Mouse (Mus musculus) CH12.LX (cell line): ENCODE measurements around the gene Cox15. TPM values are rescaled to one million over a fixed set of nuclear protein-coding genes. Genes with fewer than 3 reads are reported as not detected.

Experiments used
- DNase-seq: peaks from one replicate; pipeline ENCODE4 v3.0.0-alpha.2; 2013; ENCODE audit errors: extremely low read depth
- H3K27ac ChIP-seq: 2 replicates; pipeline ENCODE4 v1.5.1; 2012; ENCODE audit warnings: low read depth, mild to moderate bottlenecking, control low read depth, moderate library complexity; ENCODE audit not compliant: insufficient read depth
- H3K27me3 ChIP-seq: replicated peaks from 2 replicates; pipeline ENCODE3; 2012; ENCODE audit warnings: inconsistent platforms
- H3K36me3 ChIP-seq, 2 experiments: replicated peaks in 1 of 2; 2 replicates each; pipeline versions ENCODE3 to v1.6.1; 2012; ENCODE audit warnings: inconsistent platforms in 1 of 2, low read length in 1 of 2, mild to moderate bottlenecking in 1 of 2, mixed read lengths in 1 of 2, moderate library complexity in 1 of 2; ENCODE audit not compliant: control insufficient read depth in 1 of 2, insufficient read depth in 1 of 2
- H3K4me1 ChIP-seq, 2 experiments: 2 replicates each; pipeline ENCODE4 v1.6.1; 2012; ENCODE audit warnings: inconsistent platforms in 1 of 2, moderate library complexity in 1 of 2; ENCODE audit not compliant: insufficient read depth in 2 of 2, control insufficient read depth in 1 of 2
- H3K4me2 ChIP-seq: 2 replicates; pipeline ENCODE4 v1.6.1; 2012; ENCODE audit warnings: low read depth, mild to moderate bottlenecking, control low read depth; ENCODE audit not compliant: poor library complexity, insufficient read depth, severe bottlenecking
- H3K4me3 ChIP-seq, 3 experiments: fragments of 150-350 bp in 1 of 3; sonication (generic) in 1 of 3; replicated peaks in 1 of 3; 2 replicates each; pipeline versions ENCODE3 to v1.5.1; 2011 to 2012; ENCODE audit warnings: low read depth in 2 of 3, low read length in 2 of 3, mild to moderate bottlenecking in 2 of 3, moderate library complexity in 2 of 3, control low read depth in 1 of 3, improper control_type of control experiment in 1 of 3, inconsistent platforms in 1 of 3, mixed read lengths in 1 of 3; ENCODE audit not compliant: poor library complexity in 1 of 3
- H3K79me2 ChIP-seq: replicated peaks from 2 replicates; pipeline ENCODE4 v1.6.1; 2012; ENCODE audit warnings: mild to moderate bottlenecking, moderate library complexity; ENCODE audit not compliant: control insufficient read depth, poor library complexity, insufficient read depth, severe bottlenecking; ENCODE audit errors: extremely low read depth
- H3K9ac ChIP-seq: 2 replicates; pipeline ENCODE4 v1.6.1; 2012; ENCODE audit warnings: low read depth, mild to moderate bottlenecking, control low read depth, moderate library complexity; ENCODE audit not compliant: insufficient read depth
- H3K9me3 ChIP-seq: replicated peaks from 2 replicates; pipeline ENCODE3; 2012; ENCODE audit warnings: low read length, inconsistent platforms, mixed read lengths
- ETS1 ChIP-seq: conservative IDR thresholded peaks from 2 replicates; pipeline ENCODE4 v1.6.1; 2012; ENCODE audit warnings: low read depth, mild to moderate bottlenecking, inconsistent platforms, low read length, improper control_type of control experiment, moderate library complexity
- GABPA ChIP-seq: IDR thresholded peaks from 2 replicates; pipeline ENCODE4 v1.6.1; 2012; ENCODE audit warnings: low read depth, low read length, improper control_type of control experiment, inconsistent platforms; ENCODE audit not compliant: insufficient replicate concordance
- IRF4 ChIP-seq: IDR thresholded peaks from 2 replicates; pipeline ENCODE4 v1.6.1; 2014; ENCODE audit warnings: low read depth, mild to moderate bottlenecking, inconsistent platforms, low read length, improper control_type of control experiment
- JUN ChIP-seq: IDR thresholded peaks from 2 replicates; pipeline ENCODE4 v1.6.1; 2011; ENCODE audit warnings: low read depth, mild to moderate bottlenecking, low read length, improper control_type of control experiment, moderate library complexity; ENCODE audit not compliant: insufficient read depth
- JUND ChIP-seq: conservative IDR thresholded peaks from 2 replicates; pipeline ENCODE4 v1.6.1; 2011; ENCODE audit warnings: low read depth, low read length, improper control_type of control experiment
- KAT2A ChIP-seq: IDR thresholded peaks from 2 replicates; pipeline ENCODE4 v1.6.1; 2012; ENCODE audit warnings: low read length, improper control_type of control experiment, inconsistent platforms; ENCODE audit not compliant: insufficient replicate concordance
- MAX ChIP-seq: IDR thresholded peaks from 2 replicates; pipeline ENCODE4 v1.6.1; 2011; ENCODE audit warnings: low read length, improper control_type of control experiment
- MXI1 ChIP-seq: IDR thresholded peaks from 2 replicates; pipeline ENCODE4 v1.6.1; 2011; ENCODE audit warnings: mild to moderate bottlenecking, low read depth, low read length, improper control_type of control experiment
- MYC ChIP-seq: IDR thresholded peaks from 2 replicates; pipeline ENCODE4 v1.6.1; 2011; ENCODE audit warnings: low read depth, mild to moderate bottlenecking, improper control_type of control experiment, low read length
- NELFE ChIP-seq: IDR thresholded peaks from 2 replicates; pipeline ENCODE4 v1.6.1; 2011; ENCODE audit warnings: low read depth, low read length, improper control_type of control experiment
- POLR2A ChIP-seq: IDR thresholded peaks from 2 replicates; pipeline ENCODE4 v1.6.1; 2011; ENCODE audit warnings: low read depth, mild to moderate bottlenecking, improper control_type of control experiment, low read length
- SIN3A ChIP-seq: IDR thresholded peaks from 2 replicates; pipeline ENCODE4 v1.6.1; 2012; ENCODE audit warnings: low read length, improper control_type of control experiment, inconsistent platforms
- SMC3 ChIP-seq: IDR thresholded peaks from 2 replicates; pipeline ENCODE4 v1.6.1; 2011; ENCODE audit warnings: low read depth, low read length, improper control_type of control experiment
- UBTF ChIP-seq: IDR thresholded peaks from 2 replicates; pipeline ENCODE4 v1.6.1; 2012; ENCODE audit warnings: low read depth, mild to moderate bottlenecking, inconsistent platforms, low read length, improper control_type of control experiment, moderate library complexity
- ZC3H11A ChIP-seq: IDR thresholded peaks from 2 replicates; pipeline ENCODE4 v1.6.1; 2012; ENCODE audit warnings: low read depth, mild to moderate bottlenecking, inconsistent platforms, low read length, improper control_type of control experiment
- ZKSCAN1 ChIP-seq: IDR thresholded peaks from 2 replicates; pipeline ENCODE4 v1.6.1; 2012; ENCODE audit warnings: low read depth, inconsistent platforms, low read length, improper control_type of control experiment, borderline replicate concordance
- ZNF384 ChIP-seq: IDR thresholded peaks from 2 replicates; pipeline ENCODE4 v1.6.1; 2012; ENCODE audit warnings: low read depth, low read length, improper control_type of control experiment, inconsistent platforms
- dilution Hi-C: fragments of 300-500 bp; cut with MboI; formaldehyde crosslinking; loops from 2 replicates; pipeline ENCODE4 v1.14.3; 2020; ENCODE audit warnings: low sequenced_read_pairs; ENCODE audit not compliant: extremely low pct_unique_long_range_greater_than_20kb, extremely low pct_ligation_motif_present
- in situ Hi-C: fragments of 300-500 bp; cut with MboI; formaldehyde crosslinking; loops from 3 replicates; pipeline ENCODE4 v1.14.3; 2019; ENCODE audit warnings: low sequenced_read_pairs, low pct_ligation_motif_present, low pct_unique_long_range_greater_than_20kb, mixed read lengths
- polyA plus RNA-seq: library from polyadenylated mRNA; unstranded; fragments of >175 nt; gene quantifications from 2 replicates; pipeline ENCODE4 v1.2.1, GENCODE M21; 2012; ENCODE audit warnings: low read depth; ENCODE audit not compliant: insufficient read length
- total RNA-seq, 2 experiments: library from RNA; depleted of rRNA; stranded (reverse); fragments of 300-350 nt in 1 of 2; fragments of >200 nt in 1 of 2; gene quantifications; 2 replicates each; pipeline ENCODE4 v1.2.3; 2012 to 2014

Cox15 gene
- total and polyA plus RNA-seq, 3 experiments = 17.4 to 26.9 (median 18.1) TPM

DNA sequence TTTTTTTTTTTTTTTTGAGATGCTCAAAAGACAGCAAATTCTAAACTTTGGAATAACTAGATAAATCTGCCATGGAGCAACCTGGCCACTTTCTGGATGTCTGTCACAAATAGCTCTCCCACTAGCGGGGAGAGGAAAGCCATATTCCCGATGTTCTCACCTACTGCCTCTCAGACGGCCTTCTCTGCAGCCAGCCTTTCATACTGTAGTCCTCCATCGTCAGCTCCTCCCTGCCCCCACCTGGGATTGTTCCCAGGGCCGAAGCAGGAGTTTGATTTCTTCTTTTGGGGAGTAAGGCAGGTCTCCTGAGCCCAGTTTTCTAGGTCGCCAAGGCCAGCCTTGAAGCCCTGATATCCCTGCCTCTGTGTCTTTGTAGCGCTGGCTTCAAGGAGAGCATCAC is 21.6 kb downstream of the Cox15 start:
- in situ Hi-C loops (no loop called here), dilution Hi-C loops (no loop called here)
- peaks cover 6 to 21% of the 10 kb centered on the region in 2 experiments for H3K4me1 ChIP-seq
- H3K4me2 ChIP-seq = no peak overlapping the region
- no peaks in the 10 kb centered on the region for H3K27me3 ChIP-seq
- H3K4me3 ChIP-seq = no peak overlapping the region
- no peak overlapping the region for H3K9ac ChIP-seq
- peaks cover 28 to 60% of the 10 kb centered on the region in 2 experiments for H3K36me3 ChIP-seq
- H3K27ac ChIP-seq = no peak overlapping the region
- peaks cover 1% of the 10 kb centered on the region for H3K9me3 ChIP-seq
- no peak for TF ChIP-seq ZNF384
- TF ChIP-seq SIN3A = no peak
- H3K79me2 ChIP-seq = no peaks in the 10 kb centered on the region
- no peak for DNase-seq

DNA sequence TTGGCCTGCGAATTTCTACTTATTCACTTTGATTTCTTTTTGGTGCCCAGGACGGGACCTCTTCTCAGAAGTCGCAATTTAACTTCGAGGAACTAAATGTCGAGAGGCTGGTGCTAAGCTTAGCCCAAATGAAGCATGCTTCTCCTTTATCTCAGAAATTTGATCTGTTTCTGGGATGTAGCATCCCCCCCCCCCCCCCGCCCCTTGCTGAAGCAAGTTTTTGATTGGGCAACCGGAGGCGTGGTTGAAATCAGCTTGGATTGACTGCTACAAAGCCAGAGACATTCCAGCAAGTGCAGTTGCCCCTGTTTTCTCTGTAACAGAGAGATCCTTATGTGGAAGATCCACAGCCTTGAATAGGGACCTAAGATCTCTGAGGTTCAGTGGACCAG is 22.8 kb downstream of the Cox15 start:
- no peaks in the 10 kb centered on the region for H3K79me2 ChIP-seq
- dilution Hi-C loops (no loop called here), in situ Hi-C loops (no loop called here)
- H3K36me3 ChIP-seq = peaks cover 26 to 61% of the 10 kb centered on the region in 2 experiments
- H3K27me3 ChIP-seq = no peaks in the 10 kb centered on the region
- no peak for DNase-seq
- H3K27ac ChIP-seq = no peak overlapping the region
- H3K4me2 ChIP-seq = no peak overlapping the region
- H3K9ac ChIP-seq = no peak overlapping the region
- no peak overlapping the region for H3K4me3 ChIP-seq
- H3K9me3 ChIP-seq = peaks cover 13% of the 10 kb centered on the region
- peaks cover 6 to 31% of the 10 kb centered on the region in 2 experiments for H3K4me1 ChIP-seq
- no peak for TF ChIP-seq JUND
- TF ChIP-seq NELFE = no peak
- no peak for TF ChIP-seq MXI1
- TF ChIP-seq ETS1 = no peak
- TF ChIP-seq ZKSCAN1 = no peak
- no peak for TF ChIP-seq UBTF
- TF ChIP-seq SMC3 = no peak
- TF ChIP-seq KAT2A = no peak
- TF ChIP-seq IRF4 = no peak
- no peak for TF ChIP-seq GABPA
- TF ChIP-seq ZC3H11A = no peak
- TF ChIP-seq MYC = no peak
- no peak for TF ChIP-seq MAX
- TF ChIP-seq POLR2A = no peak
- no peak for TF ChIP-seq SIN3A
- TF ChIP-seq JUN = no peak
